Mouse (Mus musculus) C2C12 (cell line): Measurements from ENCODE around the gene Zbtb18. TPM values are rescaled to one million over a fixed set of nuclear protein-coding genes. Genes with fewer than 3 reads are reported as not detected.

Source experiments
- H3K27me3 ChIP-seq: one replicate; pipeline ENCODE4 v1.6.1; 2011; ENCODE audit not compliant: control insufficient read depth, insufficient read depth, insufficient read length
- H3K36me3 ChIP-seq: one replicate; pipeline ENCODE4 v1.6.1; 2011; ENCODE audit not compliant: control insufficient read depth, insufficient read depth
- H3K4me3 ChIP-seq: one replicate; pipeline ENCODE4 v1.5.1; 2011; ENCODE audit warnings: mild to moderate bottlenecking, control low read depth; ENCODE audit not compliant: poor library complexity, insufficient read depth, severe bottlenecking
- H3K79me2 ChIP-seq: one replicate; pipeline ENCODE4 v1.6.1; 2011; ENCODE audit not compliant: control insufficient read depth, insufficient read depth
- H3K79me3 ChIP-seq: one replicate; pipeline ENCODE4 v1.6.1; 2011; ENCODE audit warnings: low read depth, control low read depth
- H3ac ChIP-seq: one replicate; pipeline ENCODE3; 2011; ENCODE audit warnings: low read depth; ENCODE audit not compliant: control insufficient read depth, insufficient read length
- CEBPB ChIP-seq: IDR thresholded peaks from one replicate; pipeline ENCODE4 v1.6.1; 2011; ENCODE audit warnings: low read depth, mild to moderate bottlenecking, control low read depth, moderate library complexity
- CTCF ChIP-seq: IDR thresholded peaks from one replicate; pipeline ENCODE4 v1.5.1; 2011; ENCODE audit not compliant: control insufficient read depth, insufficient read depth, insufficient read length
- FOSL1 ChIP-seq: IDR thresholded peaks from one replicate; pipeline ENCODE4 v1.8.0; 2011; ENCODE audit warnings: mild to moderate bottlenecking, low read length; ENCODE audit not compliant: poor library complexity, insufficient read depth, severe bottlenecking
- MAX ChIP-seq: IDR thresholded peaks from one replicate; pipeline ENCODE4 v1.6.1; 2011; ENCODE audit warnings: mild to moderate bottlenecking, control low read depth
- MYOD1 ChIP-seq: IDR thresholded peaks from one replicate; pipeline ENCODE4 v1.6.1; 2011; ENCODE audit warnings: low read depth; ENCODE audit not compliant: control insufficient read depth, insufficient read length
- MYOG ChIP-seq: IDR thresholded peaks from one replicate; pipeline ENCODE4 v1.6.1; 2011; ENCODE audit not compliant: control insufficient read depth, insufficient read length; ENCODE audit errors: extremely low read depth
- USF1 ChIP-seq: IDR thresholded peaks from one replicate; pipeline ENCODE4 v1.6.1; 2011; ENCODE audit warnings: low read depth, mild to moderate bottlenecking, control low read depth, moderate library complexity
- polyA plus RNA-seq: library from polyadenylated mRNA; unstranded; fragments of >200 nt; fragmentation: generic; extraction: Trizol; gene quantifications from one replicate; pipeline ENCODE4 v1.2.1, GENCODE M21; 2012; ENCODE audit warnings: missing spikeins

The Zbtb18 gene
- polyA plus RNA-seq, 1 experiment: 7.5 TPM

DNA sequence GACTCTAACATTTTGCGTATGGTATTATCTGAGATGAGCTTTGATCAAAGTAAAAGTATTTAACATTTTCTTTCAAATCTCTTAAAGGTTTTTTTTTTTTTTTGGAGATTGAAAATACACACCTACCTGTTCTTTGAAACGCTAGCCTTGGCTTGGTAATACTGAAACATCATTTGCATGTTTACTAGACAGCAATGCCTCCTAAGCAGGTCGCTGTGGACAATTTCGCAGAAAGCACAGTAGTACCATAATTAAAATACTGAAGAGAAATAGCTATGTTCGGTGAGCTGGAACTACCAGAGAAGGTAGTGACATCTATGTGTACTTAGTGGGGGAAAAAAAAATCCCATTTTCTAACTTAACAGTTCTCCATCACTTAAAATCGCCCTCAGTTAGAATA is 12.3 kb downstream of the Zbtb18 start:
- no peaks in the 10 kb centered on the region for H3K79me3 ChIP-seq
- no peaks in the 10 kb centered on the region for H3K36me3 ChIP-seq
- no peaks in the 10 kb centered on the region for H3K79me2 ChIP-seq
- H3ac ChIP-seq: no peak overlapping the region
- no peak overlapping the region for H3K4me3 ChIP-seq
- H3K27me3 ChIP-seq: no peaks in the 10 kb centered on the region
- TF ChIP-seq FOSL1 (no peak), MYOG (no peak), CEBPB (no peak), CTCF (no peak), USF1 (no peak), MYOD1 (no peak), MAX (no peak)

DNA sequence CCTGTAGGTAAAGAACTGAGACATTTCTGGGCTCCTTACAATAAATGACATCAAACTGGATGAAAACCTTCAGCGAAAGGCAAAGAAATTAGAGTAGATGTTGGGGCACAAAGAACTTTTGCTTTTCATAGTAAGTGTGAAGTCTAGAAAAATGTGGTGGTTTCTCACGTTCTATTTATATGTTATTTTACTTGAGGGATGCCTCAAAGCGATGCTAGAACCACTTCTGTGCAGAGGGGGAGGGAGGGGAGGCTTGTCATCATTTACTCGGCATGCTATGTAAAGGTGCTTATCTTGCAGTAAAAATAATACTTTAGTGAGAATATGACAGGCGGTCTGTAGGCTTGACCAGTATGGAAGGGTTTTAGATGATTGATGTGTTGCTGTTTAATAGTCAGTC is 13.3 kb downstream of the Zbtb18 start:
- H3K79me3 ChIP-seq: no peaks in the 10 kb centered on the region
- H3K27me3 ChIP-seq: no peaks in the 10 kb centered on the region
- H3K79me2 ChIP-seq: no peaks in the 10 kb centered on the region
- H3K36me3 ChIP-seq: no peaks in the 10 kb centered on the region
- TF ChIP-seq USF1 (no peak), CTCF (no peak), MAX (no peak), MYOG (no peak), FOSL1 (no peak), CEBPB (no peak), MYOD1 (no peak)
- H3ac ChIP-seq: no peak overlapping the region
- H3K4me3 ChIP-seq: no peak overlapping the region

DNA sequence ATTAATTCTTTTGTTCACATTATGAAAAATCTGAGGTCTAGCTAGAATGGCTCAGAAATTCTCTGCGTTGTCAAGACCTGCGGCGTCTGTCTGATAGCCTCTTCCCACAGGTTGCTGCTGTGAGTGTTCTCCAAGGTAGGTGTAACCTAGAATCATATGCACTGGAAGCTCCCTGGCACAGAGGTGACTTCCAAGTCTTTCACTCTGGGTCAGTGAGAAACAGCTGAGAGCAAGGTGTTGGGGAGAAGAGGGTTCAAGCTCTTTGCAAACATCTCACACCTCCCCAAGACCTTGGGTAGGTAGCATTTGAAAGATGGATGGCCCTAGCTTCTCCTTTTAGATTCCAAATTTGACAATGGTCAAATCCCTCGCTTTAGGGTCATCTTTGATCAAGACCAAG is 14.1 kb downstream of the Zbtb18 start:
- Histone ChIP-seq H3K79me3 (no peaks in the 10 kb centered on the region), H3K27me3 (no peaks in the 10 kb centered on the region), H3K4me3 (no peak overlapping the region), H3K36me3 (no peaks in the 10 kb centered on the region), H3K79me2 (no peaks in the 10 kb centered on the region), H3ac (no peak overlapping the region)
- no peak for TF ChIP-seq MAX
- TF ChIP-seq MYOD1: no peak
- TF ChIP-seq USF1: no peak
- TF ChIP-seq CTCF: no peak
- no peak for TF ChIP-seq CEBPB
- TF ChIP-seq MYOG: no peak
- no peak for TF ChIP-seq FOSL1

DNA sequence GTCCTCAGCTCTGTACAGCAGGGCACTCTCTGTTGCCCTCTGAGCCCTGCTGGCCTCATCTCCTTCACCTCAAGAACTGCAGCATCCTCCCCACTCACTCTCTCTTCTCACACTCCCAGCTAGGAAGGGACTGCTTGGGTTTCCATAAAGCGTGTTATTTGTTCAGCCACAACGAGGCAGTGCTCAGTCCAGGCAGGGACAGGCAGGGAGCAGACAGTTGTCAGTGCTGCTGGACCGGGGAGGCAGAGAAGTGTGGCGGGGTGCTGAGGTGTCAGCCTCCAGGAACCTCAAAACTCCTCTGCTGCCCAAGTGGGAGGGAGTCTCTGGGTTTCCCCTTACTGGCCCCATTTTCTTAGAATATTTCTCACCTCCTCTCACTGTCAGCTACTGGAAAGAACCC is 14.6 kb downstream of the Zbtb18 start:
- no peaks in the 10 kb centered on the region for H3K27me3 ChIP-seq
- no peaks in the 10 kb centered on the region for H3K79me3 ChIP-seq
- no peaks in the 10 kb centered on the region for H3K36me3 ChIP-seq
- no peak overlapping the region for H3ac ChIP-seq
- no peak for TF ChIP-seq USF1
- no peak for TF ChIP-seq MYOG
- no peak for TF ChIP-seq CEBPB
- TF ChIP-seq MYOD1: no peak
- no peak for TF ChIP-seq MAX
- TF ChIP-seq FOSL1: no peak
- no peak for TF ChIP-seq CTCF
- no peaks in the 10 kb centered on the region for H3K79me2 ChIP-seq
- H3K4me3 ChIP-seq: no peak overlapping the region

DNA sequence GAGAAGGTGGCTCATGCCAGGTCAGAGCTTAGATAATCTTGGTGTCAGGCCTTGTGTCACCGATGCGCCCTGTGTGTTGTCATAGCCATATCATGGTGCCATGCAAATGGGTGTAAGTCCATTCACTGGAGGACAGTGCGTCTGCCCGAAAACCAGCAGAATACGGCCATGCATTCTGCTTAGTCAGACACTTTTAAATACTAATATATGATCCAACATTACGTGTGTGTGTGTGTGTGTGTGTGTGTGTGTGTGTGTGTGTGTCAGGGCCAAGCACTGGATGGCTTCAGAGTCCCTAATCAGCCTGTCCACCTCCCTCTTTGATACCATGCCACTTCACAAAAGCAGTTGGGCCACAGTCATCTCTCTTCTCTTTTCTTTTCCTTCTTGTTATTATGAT is 15.8 kb downstream of the Zbtb18 start:
- no peak overlapping the region for H3K4me3 ChIP-seq

DNA sequence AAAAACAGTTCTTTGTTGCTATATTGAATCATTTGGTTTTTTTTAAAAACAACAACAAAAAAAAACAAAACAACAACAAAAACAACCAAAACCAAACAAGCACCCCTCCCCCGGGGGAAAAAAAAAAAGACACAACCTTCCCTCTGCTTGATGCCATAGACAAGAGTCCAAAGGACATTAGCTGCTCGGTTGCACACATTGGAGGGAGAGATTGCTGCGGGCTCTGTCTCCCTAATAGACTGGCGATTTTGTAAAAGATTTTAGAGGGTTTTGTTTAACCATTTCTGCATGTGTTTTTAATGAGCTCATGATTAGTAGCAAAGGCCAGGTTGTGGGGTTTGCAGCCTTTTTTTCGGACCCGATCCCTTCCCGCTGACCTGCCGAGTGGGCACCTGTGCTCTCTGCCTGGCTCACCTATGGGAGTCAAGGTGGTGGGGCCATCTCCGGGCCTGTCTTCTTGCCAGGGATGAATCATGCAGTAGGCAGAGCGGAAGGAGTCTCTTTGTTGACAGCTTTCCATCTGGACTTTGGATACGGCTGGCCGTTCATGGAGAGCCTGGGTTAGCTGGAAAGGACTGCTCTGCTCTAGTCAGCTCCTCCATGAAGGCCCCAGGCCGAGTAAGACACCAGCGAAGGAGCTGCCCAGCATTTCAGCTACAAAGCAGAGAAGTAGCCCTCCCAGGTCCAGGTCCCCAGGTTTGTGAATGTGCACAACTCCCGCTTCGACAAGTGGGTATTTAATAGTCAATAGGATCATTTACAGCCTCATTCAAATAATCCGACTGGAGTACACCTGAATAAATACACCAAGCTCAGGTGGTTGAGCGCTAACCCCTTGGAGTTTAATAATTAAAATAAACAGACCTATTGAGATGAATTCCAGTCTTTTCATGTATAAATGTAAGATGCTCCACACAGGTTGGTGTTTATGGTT is 16.6 kb downstream of the Zbtb18 start:
- Histone ChIP-seq H3K79me3 (no peaks in the 10 kb centered on the region), H3ac (no peak overlapping the region), H3K27me3 (no peaks in the 10 kb centered on the region), H3K36me3 (no peaks in the 10 kb centered on the region), H3K79me2 (no peaks in the 10 kb centered on the region), H3K4me3 (no peak overlapping the region)
- TF ChIP-seq MAX (no peak), CTCF (no peak), MYOD1 (no peak), FOSL1 (no peak), MYOG (no peak), USF1 (no peak), CEBPB (no peak)

More for the DNA sequence above, 15.8 kb downstream of the Zbtb18 start:
- Histone ChIP-seq H3ac (no peak overlapping the region), H3K79me2 (no peaks in the 10 kb centered on the region), H3K79me3 (no peaks in the 10 kb centered on the region), H3K27me3 (no peaks in the 10 kb centered on the region), H3K36me3 (no peaks in the 10 kb centered on the region)
- TF ChIP-seq CEBPB (no peak), CTCF (no peak), FOSL1 (no peak), MYOG (no peak), USF1 (no peak), MAX (no peak), MYOD1 (no peak)
